Mouse (Mus musculus) adrenal gland, postnatal 10 days (tissue): Measurements from ENCODE around the gene Ttyh2. TPM values are rescaled to one million over a fixed set of nuclear protein-coding genes. Genes with fewer than 3 reads are reported as not detected.

ENCODE experiments used
- DNase-seq: peaks from one replicate; pipeline ENCODE4 v3.0.0; 2021; ENCODE audit warnings: mixed read lengths
- total RNA-seq, 2 experiments: library from RNA; stranded (reverse); gene quantifications; 2 replicates each; pipeline ENCODE4 v1.2.3; 2021

The Ttyh2 gene
- total RNA-seq, 2 experiments from 2014 or later: 61.1 to 63.0 TPM

DNA sequence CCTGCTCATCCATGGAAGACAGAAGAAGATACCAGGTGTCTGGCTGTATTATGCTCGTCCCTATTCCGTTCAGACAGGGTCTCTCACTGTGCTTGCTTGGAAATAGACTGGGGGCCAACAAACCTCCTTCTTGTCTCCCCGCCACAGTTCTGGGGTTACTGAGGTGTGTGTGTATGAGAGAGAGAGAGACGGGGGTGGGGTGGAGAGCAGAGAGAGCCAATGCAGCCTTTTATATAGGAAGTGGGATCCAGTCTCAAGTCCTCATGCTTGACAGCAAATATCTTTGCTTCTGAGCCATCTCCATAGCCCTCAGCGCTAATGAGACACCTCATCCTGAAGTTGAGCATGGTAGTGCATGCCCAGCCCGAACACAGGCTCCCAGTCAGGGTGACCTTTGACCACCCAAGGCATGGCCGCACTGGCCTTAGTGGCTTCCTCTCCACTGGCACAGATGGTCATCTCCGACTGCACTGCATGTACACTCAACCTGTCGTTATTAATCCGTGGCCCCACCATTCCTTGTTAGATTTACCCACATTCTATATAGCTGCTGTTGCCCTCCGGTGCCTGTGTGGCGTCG, 7.2 kb downstream of the Ttyh2 start:
- DNase-seq: no peak

DNA sequence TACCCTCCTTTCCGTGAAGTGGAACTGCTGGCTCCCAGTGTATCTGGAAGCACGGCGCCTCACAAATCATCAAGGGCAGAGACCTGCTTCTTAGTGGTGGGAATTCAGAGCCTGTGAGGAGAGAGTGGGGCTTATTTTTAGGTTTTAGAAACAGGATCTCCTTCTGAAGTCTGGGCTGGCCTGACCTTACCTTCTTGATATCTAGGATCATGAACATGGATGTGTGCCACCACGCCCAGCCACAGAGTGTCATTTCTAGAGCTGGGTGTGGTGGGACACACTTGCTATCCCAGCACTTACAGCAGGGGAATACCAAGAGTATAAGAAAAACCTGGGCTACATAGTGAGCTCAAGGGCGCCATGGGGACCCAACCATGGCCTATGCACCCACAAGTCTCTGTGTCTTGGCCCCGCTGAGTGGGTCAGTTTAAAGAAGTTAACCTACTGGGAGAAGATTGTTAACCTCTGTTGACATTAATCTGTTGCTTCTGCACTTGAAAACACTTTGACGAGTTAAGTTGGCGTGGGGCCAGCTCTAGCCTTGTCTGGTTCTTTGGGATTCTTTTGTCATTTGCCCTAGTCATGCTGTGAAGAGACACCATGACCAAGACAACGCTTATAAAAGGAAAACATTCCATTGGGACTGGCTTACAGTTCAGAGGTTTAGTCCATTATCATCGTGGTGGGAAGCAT, 7.9 kb downstream of the Ttyh2 start:
- DNase-seq: no peak

DNA sequence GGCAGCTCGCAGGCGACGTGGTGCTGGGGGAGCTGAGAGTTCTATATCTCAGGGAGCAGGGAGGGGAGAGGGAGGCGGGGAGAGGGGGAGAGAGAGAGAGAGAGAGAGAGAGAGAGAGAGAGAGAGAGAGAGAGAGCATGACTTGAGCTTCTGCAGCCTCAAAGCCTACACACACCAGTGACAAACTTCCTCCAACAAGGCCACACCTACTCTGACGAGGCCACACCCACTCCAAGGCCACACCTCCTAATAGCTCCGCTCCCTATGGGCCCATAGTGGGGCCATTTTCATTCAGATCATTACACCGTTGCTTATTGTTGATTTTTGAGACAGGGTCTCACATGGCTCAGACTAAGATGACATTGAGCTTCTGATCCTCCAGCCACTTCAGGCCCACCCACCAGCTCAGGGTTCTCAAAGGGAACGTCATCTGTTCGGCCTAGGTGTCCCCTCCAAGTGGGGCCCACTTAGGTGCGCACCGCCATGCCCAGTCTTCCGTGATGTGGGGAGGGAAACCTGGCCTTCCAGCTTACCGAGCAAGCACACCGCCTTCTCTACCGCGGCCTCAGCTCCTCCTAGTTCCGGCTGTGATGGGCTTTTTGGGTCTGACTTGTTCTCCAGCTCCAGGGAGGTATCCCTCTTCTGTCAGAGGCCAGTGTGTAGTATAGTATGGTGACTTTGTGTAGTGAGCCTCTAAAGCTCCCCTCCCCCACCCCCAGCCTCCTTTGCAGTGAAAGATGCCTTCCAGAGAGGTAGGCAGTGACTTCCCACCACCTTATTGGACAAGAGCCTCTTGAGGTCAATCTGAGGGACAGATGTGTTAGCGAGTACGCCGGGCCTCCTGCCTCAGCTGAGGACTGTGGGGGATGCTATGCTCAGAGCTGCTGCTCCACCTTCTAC, 8.7 kb downstream of the Ttyh2 start:
- no peak for DNase-seq

DNA sequence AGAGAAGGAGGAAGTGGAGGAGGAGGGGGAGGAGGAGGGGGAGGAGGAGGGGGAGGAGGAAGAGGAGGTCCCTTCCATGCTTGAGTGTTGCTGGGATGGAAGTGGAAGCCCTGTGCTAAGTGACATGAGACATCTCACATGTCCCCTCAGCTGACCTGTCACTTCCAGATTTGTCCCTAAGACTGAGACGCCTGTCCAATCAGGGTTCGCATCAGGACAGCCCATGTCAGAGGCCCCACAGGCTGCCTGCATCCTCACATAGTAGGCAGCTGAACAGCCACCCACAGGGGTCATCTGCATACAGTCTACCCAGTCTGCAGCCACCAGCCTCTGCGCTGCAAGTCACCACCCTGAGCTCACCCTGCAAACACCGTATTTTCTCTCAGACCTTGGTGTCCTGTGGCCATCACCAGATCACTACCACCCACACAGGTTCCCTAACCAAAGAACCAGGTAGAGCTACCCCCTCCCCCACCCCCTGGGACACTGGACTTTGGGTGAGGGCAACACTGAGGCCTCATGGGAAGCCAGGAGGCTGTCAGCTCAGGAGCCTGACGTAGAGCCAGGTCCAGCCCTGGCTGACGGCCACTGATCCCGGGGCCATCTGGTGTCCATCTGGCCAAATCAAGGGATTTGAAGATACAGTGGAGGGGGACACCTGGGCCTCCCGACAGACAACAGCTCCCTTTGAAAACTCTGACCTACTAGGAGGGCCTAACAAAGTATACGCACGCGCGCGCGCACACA, 9.6 kb downstream of the Ttyh2 start:
- peak; percentile 58 for DNase-seq

DNA sequence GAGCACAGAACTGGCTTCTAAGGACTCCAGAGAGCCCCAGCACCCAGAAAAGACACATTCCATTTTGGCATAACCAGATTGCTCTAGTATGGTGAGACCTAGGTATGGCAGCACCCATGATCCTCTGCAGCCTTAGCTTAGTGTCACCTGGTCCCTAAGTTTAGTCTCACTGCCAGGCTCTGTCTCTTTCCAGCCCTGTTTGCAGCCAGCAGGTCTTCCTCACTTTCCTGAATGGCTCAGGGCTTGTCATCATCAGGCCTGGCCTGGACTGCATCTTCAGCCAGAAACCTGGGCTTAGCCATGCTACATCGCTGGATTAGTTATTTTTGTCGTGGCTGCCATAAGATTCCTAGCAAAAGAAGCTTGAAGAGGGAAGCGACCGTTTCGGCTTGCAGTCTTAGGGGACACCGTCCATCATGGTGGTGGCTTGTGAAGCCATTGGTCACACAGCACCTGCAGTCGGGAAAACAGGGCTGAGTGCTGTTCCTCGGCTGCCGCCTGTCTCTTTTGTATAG, 10.4 kb downstream of the Ttyh2 start:
- DNase-seq: no peak

DNA sequence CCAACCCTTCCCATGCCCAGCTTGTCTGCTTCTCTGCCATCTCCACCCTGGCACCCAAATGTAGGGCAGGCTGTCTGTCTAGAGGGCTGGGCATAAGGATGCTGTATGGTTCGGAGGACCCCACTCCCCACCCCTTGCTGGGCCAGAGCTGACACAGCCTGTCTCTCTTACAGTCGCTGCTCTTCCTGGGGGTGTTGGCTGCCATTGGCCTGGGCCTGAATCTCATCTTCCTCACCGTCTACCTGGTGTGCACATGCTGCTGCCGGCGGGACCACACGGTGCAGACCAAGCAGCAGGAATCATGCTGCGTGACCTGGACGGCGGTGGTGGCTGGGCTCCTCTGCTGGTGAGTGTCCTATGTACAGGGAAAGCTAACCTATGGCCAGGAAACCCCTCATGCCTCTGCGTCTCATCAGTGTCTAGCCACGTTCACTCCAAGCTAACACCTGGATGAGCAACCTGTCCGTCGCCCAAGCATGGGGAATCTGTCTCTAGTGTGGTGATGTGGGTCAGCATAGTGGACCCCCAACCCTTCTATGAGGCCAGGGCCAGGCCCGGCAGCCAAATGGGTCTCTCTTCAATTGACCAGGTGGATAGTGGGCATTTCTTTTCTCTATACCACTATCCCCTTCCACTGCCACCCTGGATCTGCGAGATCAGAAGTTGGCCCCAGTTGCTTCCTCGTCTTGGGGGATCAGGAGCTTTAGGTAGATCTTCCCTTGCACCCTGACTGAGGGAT, 11.2 kb downstream of the Ttyh2 start:
- DNase-seq: no peak

DNA sequence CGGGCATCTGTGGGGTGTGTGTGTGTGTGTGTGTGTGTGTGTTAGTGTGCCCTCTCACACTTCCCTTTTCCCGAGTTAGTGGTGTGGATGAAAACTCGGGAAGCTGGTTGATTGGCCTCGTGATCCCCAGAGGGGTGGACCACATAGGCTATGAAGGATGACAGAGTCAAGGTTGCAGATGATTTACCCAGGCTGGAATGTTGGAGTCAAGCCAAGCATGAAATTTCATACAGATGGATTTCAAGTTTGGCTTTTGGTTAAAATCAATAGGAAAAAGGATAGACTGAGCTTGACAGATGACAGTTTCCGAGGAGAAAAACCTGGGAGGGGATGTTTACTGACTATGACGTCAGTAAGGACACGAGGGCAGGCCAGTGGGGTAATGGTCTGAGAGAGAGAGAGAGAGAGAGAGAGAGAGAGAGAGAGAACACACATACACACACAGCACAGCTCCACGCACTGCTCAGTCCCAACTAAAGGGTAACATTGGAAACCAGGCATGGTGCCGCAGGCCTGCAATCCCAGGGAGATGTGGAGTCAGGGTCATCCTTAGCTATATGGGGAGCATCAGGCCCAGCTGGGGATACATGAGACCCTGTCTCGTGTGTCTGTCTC, 12.4 kb downstream of the Ttyh2 start:
- peak; percentile 54 for DNase-seq

DNA sequence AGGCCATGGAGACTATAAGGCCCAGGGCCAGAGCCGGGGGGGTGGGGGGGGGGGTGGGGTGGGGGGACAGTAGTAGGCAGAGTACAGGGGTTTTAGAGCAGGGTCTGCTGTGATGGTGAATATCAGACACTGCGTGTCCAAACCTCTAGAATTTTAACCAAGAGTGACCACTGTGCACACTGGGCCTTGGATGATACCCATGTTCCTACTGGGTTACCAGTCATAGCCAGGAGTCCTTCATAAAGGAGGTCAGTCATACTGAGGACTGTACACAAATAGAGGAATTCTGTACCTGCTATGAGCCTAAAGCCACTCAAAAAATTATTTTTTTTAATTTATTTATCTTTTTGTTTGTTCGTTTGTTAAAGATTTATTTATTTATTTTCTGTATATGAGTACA, 13.5 kb downstream of the Ttyh2 start:
- DNase-seq: no peak

DNA sequence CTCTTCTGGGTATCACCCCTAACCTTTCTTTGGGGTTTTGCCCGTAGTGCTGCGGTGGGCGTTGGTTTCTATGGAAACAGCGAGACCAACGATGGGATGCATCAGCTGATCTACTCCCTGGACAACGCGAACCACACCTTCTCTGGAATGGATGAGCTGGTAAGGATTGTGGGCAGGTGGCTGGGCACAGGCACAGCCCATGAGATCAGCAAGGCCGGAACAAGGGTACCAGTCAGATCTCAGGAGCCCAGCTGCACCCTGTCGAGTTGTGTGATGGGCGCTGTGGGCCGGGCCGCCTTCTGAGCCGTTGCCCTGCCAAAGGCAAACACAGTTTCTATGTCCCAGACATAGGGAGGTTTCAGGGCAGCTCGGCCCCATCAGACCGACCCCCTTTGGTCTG, 15.0 kb downstream of the Ttyh2 start:
- DNase-seq: no peak

DNA sequence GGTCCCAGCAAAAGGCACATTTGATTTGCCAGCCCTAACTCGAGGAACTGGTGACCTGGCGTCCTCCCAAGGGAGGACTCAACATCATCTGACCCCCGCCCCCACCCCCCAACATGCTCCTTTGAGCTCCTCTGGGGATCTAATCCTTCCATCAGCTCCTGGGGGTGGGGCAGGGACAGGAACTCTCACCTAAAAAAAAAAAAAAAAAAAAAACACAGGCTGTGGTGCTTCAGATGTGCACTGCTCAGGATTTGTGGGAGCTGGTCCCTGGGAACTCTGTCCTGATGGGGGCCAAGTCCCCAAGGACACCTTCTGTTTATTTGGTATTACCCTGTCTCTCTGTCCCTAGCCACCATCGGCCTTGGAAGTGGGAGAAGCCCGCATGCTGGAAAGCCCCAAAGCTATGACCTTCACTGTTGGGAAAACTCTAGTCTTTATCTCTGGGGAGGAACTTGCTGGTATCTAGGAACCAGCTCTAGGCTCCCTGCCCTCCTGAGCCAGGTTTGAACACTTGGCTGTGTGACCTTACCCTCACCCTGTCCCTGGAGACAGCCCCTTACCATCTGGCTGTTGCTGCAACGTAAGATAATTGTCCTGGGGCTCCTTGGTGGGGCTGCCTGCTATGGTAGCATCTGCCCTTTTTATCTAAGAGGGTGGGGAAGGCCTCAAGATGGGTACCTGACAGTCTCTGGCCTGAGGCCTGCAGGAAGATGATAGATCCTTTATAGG, 16.4 kb downstream of the Ttyh2 start:
- DNase-seq: peak; percentile 65

DNA sequence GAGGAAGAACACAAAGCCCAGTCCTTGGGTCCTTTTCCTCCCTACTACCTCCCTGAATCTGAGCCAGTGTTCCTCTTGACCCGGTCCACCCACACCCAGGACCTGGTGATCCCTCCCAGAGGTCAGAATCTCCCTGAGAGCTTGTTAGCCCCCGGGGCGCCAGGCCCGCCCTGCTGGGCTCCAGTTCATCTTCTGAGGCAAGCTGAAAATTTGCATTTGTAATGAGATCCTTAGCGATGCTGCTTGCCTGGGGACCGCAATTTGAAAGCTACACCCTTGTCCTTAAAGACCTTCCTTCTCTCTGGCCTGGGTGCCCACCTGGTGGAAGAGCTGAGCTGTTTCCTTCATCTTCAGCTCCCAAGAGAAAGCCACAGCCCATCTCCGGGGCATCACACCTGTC, 17.4 kb downstream of the Ttyh2 start:
- DNase-seq: no peak

DNA sequence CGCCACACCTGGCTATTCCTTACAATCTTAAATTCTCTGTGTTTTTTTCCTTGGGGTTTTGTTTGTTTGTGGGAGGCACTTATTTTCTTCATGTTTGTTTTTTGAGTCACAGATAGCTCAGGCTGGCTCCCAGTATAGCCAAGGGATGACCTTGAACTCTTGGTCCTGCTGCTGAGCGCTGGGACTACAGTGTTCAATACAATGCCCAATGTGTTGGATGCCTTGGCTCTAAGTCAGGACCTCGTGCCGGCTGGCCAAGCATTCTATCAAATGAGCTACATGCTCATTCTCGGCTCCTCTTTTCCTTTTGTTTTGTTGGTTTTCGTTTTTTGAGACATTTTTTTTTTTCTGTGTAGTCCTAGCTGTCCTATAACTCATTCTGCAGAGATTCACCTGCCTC, 18.2 kb downstream of the Ttyh2 start:
- no peak for DNase-seq

DNA sequence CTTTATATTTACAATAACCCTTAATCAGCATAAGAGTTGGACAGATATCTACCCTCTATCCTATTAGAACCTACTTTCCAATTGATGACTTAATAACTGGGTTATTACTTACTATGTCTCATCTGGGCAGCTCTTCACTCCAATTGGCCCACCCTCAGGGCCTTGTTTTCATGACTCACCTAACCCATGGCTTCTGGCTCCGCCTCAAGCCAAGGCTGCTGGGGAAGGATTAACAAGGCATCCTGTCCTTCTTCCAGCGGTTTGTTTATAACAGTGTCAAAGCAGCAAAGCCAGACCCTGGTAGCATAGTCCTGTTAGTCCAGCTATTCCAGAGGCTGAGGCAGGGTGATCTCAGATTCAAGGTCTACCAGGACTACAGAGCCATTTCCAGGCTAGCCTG, 19.2 kb downstream of the Ttyh2 start:
- DNase-seq: peak; percentile 65

DNA sequence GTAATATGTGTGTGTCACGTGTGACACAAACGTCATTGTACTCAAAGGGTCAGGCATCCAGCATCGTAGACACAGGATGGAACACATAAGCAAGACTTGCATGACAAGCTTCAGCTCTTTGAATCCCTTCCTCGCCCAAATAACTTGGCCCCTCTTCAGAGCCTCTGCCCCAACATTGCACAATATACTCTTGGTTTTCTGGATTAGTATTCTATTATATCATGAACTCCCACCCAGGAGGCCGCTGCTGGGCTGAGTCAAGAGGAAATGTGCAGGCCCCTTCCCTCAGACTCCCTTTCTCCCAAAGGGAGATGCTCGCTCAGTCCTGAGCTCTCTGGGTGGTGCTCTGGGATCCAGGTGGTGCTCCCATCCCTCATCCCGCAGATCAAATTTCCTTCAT, 23.3 kb downstream of the Ttyh2 start:
- DNase-seq: no peak

DNA sequence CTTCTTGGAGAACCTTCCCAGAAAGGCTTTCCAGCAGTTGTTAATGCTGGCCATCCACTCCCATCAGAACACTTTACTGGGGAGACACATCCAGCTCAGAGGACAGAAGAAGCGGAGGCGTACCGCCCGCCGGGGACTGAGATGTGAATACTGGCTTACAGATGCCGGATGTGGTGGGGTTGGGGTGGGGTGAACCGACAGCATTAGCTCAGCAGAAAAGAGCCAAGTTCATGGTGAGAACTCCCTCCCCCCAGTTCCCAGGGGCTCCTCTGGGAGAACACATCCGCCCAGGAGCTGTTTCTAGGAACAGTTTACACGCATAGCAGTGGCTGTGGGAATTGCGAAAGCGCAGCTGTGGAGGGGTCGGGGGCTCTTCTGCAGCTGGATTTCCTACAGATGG, 24.3 kb downstream of the Ttyh2 start:
- peak; percentile 34 for DNase-seq

DNA sequence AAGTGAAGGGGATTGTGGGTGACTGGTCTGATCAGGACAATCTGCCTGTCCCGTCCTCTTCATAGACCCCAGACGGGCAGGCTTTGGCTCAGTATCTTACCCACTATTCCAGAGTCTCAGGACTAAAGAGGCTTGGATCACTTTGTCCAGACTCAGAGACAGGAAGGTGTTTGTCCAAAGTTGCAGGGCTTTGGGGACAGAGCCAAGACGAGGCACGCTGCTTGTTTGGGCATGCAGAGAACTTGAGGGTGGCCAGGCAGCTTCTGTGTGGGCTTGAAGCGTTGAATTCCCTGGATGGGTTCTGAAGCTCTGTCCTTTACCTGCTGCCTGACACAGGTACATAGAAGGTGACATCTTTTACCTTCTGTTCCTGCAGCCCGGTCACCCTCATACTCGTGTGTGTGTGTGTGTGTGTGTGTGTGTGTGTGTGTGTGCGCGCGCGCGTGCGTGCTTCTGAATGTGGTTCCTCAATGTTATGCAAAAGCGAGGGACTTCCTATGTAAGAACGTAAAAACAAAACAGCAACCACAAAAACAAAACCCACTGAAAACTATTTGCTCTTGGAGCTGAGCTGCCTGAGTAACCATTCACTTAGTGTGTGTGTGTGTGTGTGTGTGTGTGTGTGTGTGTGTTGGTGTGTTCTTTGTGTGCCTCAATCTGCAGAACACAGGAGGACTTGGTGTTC, 27.2 kb downstream of the Ttyh2 start:
- no peak for DNase-seq

DNA sequence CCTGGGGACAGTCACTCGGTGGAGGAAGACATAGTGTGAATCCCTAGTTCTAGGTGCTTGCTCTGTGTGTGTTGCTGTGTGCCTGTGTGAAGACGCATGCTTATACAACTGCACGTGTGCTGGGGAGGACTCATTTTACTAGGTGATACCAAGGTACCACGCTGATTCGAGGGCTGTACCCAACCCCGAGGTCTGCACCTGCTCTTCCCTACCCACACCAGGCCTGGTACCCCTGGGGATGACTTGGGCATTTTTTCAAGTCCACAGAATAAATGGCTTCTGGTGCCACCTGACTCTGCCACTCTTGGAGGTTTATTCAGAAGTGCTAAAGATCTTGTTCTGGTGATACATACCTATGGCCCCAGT, 27.7 kb downstream of the Ttyh2 start:
- DNase-seq: no peak

DNA sequence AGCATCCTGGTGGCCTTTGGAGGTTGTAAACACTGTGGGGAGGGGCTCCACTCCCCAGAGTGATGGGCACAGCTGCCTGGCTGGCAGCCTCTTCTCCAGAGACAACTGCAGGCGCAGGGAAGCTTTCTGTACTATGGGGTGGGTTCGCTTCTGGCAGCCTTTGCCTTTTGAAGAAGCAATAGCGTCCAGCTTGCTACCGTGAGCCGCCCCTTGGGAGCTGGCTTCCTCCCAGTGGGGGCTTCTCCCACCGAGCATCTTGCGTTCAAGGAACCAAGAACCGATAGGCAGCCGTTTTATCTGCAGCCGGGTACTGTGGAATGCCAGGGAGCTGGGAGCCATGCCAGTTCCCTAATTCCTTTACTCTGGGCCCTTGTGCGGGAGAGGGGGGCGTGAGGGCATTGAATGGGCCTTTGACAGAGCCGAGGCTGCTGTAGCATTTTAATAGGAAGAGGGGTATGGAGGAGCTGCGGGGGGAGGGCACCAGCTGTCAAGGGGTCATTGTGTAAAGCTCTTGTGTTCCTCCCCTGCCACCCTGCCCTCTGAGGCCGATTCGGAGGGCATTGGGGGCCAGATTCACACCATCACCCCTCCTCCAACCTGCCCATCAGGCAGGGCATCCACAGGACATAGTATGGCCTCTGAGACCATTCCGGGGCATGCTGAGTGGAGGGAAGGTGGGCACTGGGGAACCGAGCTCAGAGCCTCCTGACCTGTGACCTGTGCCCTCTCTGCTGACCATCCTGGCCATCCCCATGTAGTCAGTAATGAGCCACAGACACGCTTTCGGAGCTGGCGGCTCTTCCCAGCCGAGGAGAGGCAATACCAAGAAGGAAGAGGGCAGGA, 29.1 kb downstream of the Ttyh2 start:
- no peak for DNase-seq

DNA sequence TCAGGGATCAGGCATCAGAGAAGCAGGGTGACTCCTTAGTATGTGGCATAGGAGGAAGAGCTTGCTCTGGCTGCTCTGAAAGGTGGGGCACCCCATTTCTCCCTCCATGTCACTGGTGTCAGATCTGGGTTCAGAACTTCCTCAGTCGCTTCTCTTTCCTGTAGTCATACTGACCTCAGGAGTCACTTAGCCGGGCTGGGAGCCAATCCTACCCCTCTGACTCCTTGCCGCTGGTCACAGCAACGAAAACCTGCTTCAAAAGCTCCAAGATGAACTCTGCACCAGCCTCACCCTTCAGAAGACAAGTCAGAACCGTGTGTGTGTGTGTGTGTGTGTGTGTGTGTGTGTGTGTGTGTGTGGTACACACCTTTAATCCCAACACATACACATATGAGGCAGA, 31.1 kb downstream of the Ttyh2 start:
- DNase-seq: no peak
